Mouse (Mus musculus): ENCODE data around the gene Phf6. TPM values are rescaled to one million over a fixed set of nuclear protein-coding genes. Genes with fewer than 3 reads are reported as not detected.

Gene Phf6
- polyA plus RNA-seq, 1 experiment from 2014 or later = 66.9 TPM

GRCm38 (mm10) chrX:52928883-52929282 lies 16.8 kb downstream of the Phf6 start:
- Histone ChIP-seq H3K36me3 (ENCODE audit: control insufficient read depth, insufficient read depth, low read length) (no peaks in the 10 kb centered on the region), H3K4me2 (ENCODE audit: low read length) (no peak overlapping the region), H3K4me1 (ENCODE audit: control insufficient read depth, insufficient read depth, low read length) (peaks cover 2% of the 10 kb centered on the region; the same call in 1 of the 2 replicates), H3K9ac (ENCODE audit: low read depth, low read length) (no peak overlapping the region), H3K9me3 (replicated peaks; ENCODE audit: control insufficient read depth, low read length, poor library complexity, severe bottlenecking) (no peaks in the 10 kb centered on the region), H3K27ac (ENCODE audit: low read length) (no peak overlapping the region), H3K27me3 (ENCODE audit: control insufficient read depth, insufficient read depth, low read depth, low read length) (no peaks in the 10 kb centered on the region), H3K4me3 (ENCODE audit: low read depth, low read length) (no peak overlapping the region)
- no peak for ATAC-seq
- WGBS = 44% methylated on average over 1 of the region's 1 CpGs

DNA sequence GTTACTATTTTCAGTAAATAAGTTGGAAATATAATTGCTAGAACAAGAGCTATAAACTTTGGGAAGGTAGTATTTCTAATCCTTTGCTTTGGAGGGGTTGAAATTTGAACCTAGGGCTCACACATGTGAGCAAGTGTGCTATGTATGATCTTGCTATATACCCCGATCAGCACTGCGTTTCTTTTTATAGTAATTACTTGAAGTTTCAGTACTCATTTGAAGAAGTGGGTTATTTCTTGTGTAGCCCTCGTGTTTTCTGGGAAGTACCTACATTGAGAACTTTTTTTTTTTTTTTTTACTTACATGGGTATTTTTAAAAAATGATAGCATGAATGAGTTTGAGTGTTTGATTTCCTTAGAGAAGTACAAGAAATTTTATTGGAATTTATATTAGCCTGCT lies 17.7 kb downstream of the Phf6 start:
- Histone ChIP-seq H3K4me3 (ENCODE audit: low read depth, low read length) (no peak overlapping the region), H3K9me3 (replicated peaks; ENCODE audit: control insufficient read depth, low read length, poor library complexity, severe bottlenecking) (no peaks in the 10 kb centered on the region), H3K9ac (ENCODE audit: low read depth, low read length) (no peak overlapping the region), H3K27me3 (ENCODE audit: control insufficient read depth, insufficient read depth, low read depth, low read length) (no peaks in the 10 kb centered on the region), H3K27ac (ENCODE audit: low read length) (no peak overlapping the region), H3K36me3 (ENCODE audit: control insufficient read depth, insufficient read depth, low read length) (no peaks in the 10 kb centered on the region), H3K4me2 (ENCODE audit: low read length) (no peak overlapping the region), H3K4me1 (ENCODE audit: control insufficient read depth, insufficient read depth, low read length) (peaks cover 2% of the 10 kb centered on the region; the same call in 1 of the 2 replicates)
- no peak for ATAC-seq
- 85% methylated on average over 3 of the region's 3 CpGs for WGBS

GRCm38 (mm10) chrX:52930191-52930590 lies 18.1 kb downstream of the Phf6 start:
- WGBS = 91% methylated on average over 5 of the region's 5 CpGs

DNA sequence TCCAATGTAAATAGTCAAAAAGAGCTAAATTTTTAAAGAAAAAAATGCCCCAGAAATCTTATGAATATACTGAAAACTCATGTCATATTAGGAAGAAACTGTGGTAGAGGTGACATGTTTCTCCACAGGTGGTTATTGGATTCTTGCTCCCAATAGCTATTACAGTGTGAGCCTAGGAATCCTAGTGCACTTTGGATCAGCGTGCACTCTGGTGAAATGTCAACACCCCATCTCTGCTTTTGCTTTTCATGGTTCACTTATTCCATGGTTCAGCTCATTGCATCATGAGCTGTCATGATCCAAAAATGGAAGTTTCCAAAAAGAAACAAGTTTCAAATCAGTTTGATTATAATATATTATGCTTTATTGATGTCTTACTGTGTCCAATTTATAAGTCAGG lies 20.1 kb downstream of the Phf6 start:
- no peak overlapping the region for H3K27ac ChIP-seq (ENCODE audit: low read length)
- H3K9me3 ChIP-seq (replicated peaks; ENCODE audit: control insufficient read depth, low read length, poor library complexity, severe bottlenecking) = no peaks in the 10 kb centered on the region
- no peak overlapping the region for H3K4me2 ChIP-seq (ENCODE audit: low read length)
- ATAC-seq = no peak
- 78% methylated on average over 1 of the region's 1 CpGs for WGBS
- H3K27me3 ChIP-seq (ENCODE audit: control insufficient read depth, insufficient read depth, low read depth, low read length) = no peaks in the 10 kb centered on the region
- H3K9ac ChIP-seq (ENCODE audit: low read depth, low read length) = no peak overlapping the region
- H3K4me3 ChIP-seq (ENCODE audit: low read depth, low read length) = no peak overlapping the region
- no peaks in the 10 kb centered on the region for H3K36me3 ChIP-seq (ENCODE audit: control insufficient read depth, insufficient read depth, low read length)
- H3K4me1 ChIP-seq (ENCODE audit: control insufficient read depth, insufficient read depth, low read length) = peaks cover 2% of the 10 kb centered on the region; the same call in 1 of the 2 replicates

More at GRCm38 (mm10) chrX:52930191-52930590, 18.1 kb downstream of the Phf6 start:
- no peak for ATAC-seq
- H3K4me3 ChIP-seq (ENCODE audit: low read depth, low read length) = no peak overlapping the region
- no peaks in the 10 kb centered on the region for H3K9me3 ChIP-seq (replicated peaks; ENCODE audit: control insufficient read depth, low read length, poor library complexity, severe bottlenecking)
- no peak overlapping the region for H3K27ac ChIP-seq (ENCODE audit: low read length)
- no peak overlapping the region for H3K4me2 ChIP-seq (ENCODE audit: low read length)
- no peak overlapping the region for H3K9ac ChIP-seq (ENCODE audit: low read depth, low read length)
- peaks cover 2% of the 10 kb centered on the region; the same call in 1 of the 2 replicates for H3K4me1 ChIP-seq (ENCODE audit: control insufficient read depth, insufficient read depth, low read length)
- no peaks in the 10 kb centered on the region for H3K27me3 ChIP-seq (ENCODE audit: control insufficient read depth, insufficient read depth, low read depth, low read length)
- H3K36me3 ChIP-seq (ENCODE audit: control insufficient read depth, insufficient read depth, low read length) = no peaks in the 10 kb centered on the region

- Histone ChIP-seq H3K4me3 (ENCODE audit: low read depth, low read length) (no peak overlapping the region), H3K27me3 (ENCODE audit: control insufficient read depth, insufficient read depth, low read depth, low read length) (no peaks in the 10 kb centered on the region), H3K9me3 (replicated peaks; ENCODE audit: control insufficient read depth, low read length, poor library complexity, severe bottlenecking) (no peaks in the 10 kb centered on the region), H3K4me1 (ENCODE audit: control insufficient read depth, insufficient read depth, low read length) (no peaks in the 10 kb centered on the region), H3K4me2 (ENCODE audit: low read length) (no peak overlapping the region), H3K9ac (ENCODE audit: low read depth, low read length) (no peak overlapping the region), H3K36me3 (ENCODE audit: control insufficient read depth, insufficient read depth, low read length) (no peaks in the 10 kb centered on the region), H3K27ac (ENCODE audit: low read length) (no peak overlapping the region)
- 65% methylated on average over 2 of the region's 2 CpGs for WGBS
- no peak for ATAC-seq
Measured at GRCm38 (mm10) chrX:52934496-52934895, 22.4 kb downstream of the Phf6 start.

- Histone ChIP-seq H3K27me3 (ENCODE audit: control insufficient read depth, insufficient read depth, low read depth, low read length) (no peaks in the 10 kb centered on the region), H3K4me1 (ENCODE audit: control insufficient read depth, insufficient read depth, low read length) (no peaks in the 10 kb centered on the region), H3K9me3 (replicated peaks; ENCODE audit: control insufficient read depth, low read length, poor library complexity, severe bottlenecking) (no peaks in the 10 kb centered on the region), H3K4me3 (ENCODE audit: low read depth, low read length) (no peak overlapping the region), H3K9ac (ENCODE audit: low read depth, low read length) (no peak overlapping the region), H3K4me2 (ENCODE audit: low read length) (no peak overlapping the region), H3K36me3 (ENCODE audit: control insufficient read depth, insufficient read depth, low read length) (peaks cover 9% of the 10 kb centered on the region; the same call in 1 of the 2 replicates), H3K27ac (ENCODE audit: low read length) (no peak overlapping the region)
- 83% methylated on average over 5 of the region's 5 CpGs for WGBS
- no peak for ATAC-seq
Measured at GRCm38 (mm10) chrX:52945509-52945908, 33.4 kb downstream of the Phf6 start.

- Histone ChIP-seq H3K9ac (ENCODE audit: low read depth, low read length) (no peak overlapping the region), H3K4me2 (ENCODE audit: low read length) (no peak overlapping the region), H3K36me3 (ENCODE audit: control insufficient read depth, insufficient read depth, low read length) (peaks cover 2% of the 10 kb centered on the region), H3K4me1 (ENCODE audit: control insufficient read depth, insufficient read depth, low read length) (no peaks in the 10 kb centered on the region), H3K27ac (ENCODE audit: low read length) (no peak overlapping the region), H3K4me3 (ENCODE audit: low read depth, low read length) (no peak overlapping the region), H3K9me3 (replicated peaks; ENCODE audit: control insufficient read depth, low read length, poor library complexity, severe bottlenecking) (no peaks in the 10 kb centered on the region), H3K27me3 (ENCODE audit: control insufficient read depth, insufficient read depth, low read depth, low read length) (no peaks in the 10 kb centered on the region)
- ATAC-seq = no peak
- 62% methylated on average over 2 of the region's 2 CpGs for WGBS
Measured at GRCm38 (mm10) chrX:52949713-52950112, 37.6 kb downstream of the Phf6 start.

DNA sequence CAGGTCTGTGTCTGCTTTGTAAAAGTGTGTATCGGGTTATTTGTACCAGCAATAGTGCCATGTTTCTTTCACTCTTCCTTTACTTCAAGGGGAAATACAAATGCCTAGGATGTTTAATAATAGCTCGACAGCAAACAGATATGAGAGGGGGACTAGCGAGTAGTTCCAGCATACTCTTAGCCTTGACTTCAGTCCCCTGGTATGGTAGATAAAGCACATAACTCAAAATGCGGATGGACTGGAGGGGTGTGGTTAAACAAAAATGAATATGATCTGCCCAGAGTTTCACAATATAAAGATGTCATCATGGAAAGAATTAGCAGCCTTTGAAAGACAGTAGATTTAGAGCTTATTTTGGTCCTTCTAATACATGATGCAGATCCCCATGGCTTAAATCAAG lies 44.9 kb downstream of the Phf6 start:
- Histone ChIP-seq H3K4me1 (ENCODE audit: control insufficient read depth, insufficient read depth, low read length) (no peaks in the 10 kb centered on the region), H3K4me3 (ENCODE audit: low read depth, low read length) (no peak overlapping the region), H3K4me2 (ENCODE audit: low read length) (no peak overlapping the region), H3K36me3 (ENCODE audit: control insufficient read depth, insufficient read depth, low read length) (no peaks in the 10 kb centered on the region; the same call in none of the 2 replicates), H3K9me3 (replicated peaks; ENCODE audit: control insufficient read depth, low read length, poor library complexity, severe bottlenecking) (no peaks in the 10 kb centered on the region), H3K27me3 (ENCODE audit: control insufficient read depth, insufficient read depth, low read depth, low read length) (no peaks in the 10 kb centered on the region), H3K9ac (ENCODE audit: low read depth, low read length) (no peak overlapping the region), H3K27ac (ENCODE audit: low read length) (no peak overlapping the region)
- 94% methylated on average over 4 of the region's 4 CpGs for WGBS
- ATAC-seq = no peak

- no peak overlapping the region for H3K4me3 ChIP-seq (ENCODE audit: low read depth, low read length)
- no peak overlapping the region for H3K4me2 ChIP-seq (ENCODE audit: low read length)
- no peak for ATAC-seq
- no peak overlapping the region for H3K27ac ChIP-seq (ENCODE audit: low read length)
- H3K27me3 ChIP-seq (ENCODE audit: control insufficient read depth, insufficient read depth, low read depth, low read length) = no peaks in the 10 kb centered on the region
- no peak overlapping the region for H3K9ac ChIP-seq (ENCODE audit: low read depth, low read length)
- no peaks in the 10 kb centered on the region for H3K9me3 ChIP-seq (replicated peaks; ENCODE audit: control insufficient read depth, low read length, poor library complexity, severe bottlenecking)
- 61% methylated on average over 5 of the region's 5 CpGs for WGBS
- H3K4me1 ChIP-seq (ENCODE audit: control insufficient read depth, insufficient read depth, low read length) = no peaks in the 10 kb centered on the region
- H3K36me3 ChIP-seq (ENCODE audit: control insufficient read depth, insufficient read depth, low read length) = no peaks in the 10 kb centered on the region; the same call in 1 of the 2 replicates
Measured at GRCm38 (mm10) chrX:52961559-52962110, 49.6 kb downstream of the Phf6 start.

Data from midbrain, embryonic 16.5 days (tissue).